Mouse (Mus musculus) intestine, postnatal 0 days (tissue): ENCODE data around the gene Aars2. TPM values are rescaled to one million over a fixed set of nuclear protein-coding genes. Genes with fewer than 3 reads are reported as not detected.
A peak's percentile ranks its signal among the peaks of the same experiment; 100 is the strongest.

ENCODE experiments used
- ATAC-seq: fragments of 200-750 bp; cut with Nextera tagmentation; 2 replicates; pipeline ENCODE4 v1.8.0; 2017; ENCODE audit warnings: mild to moderate bottlenecking, moderate TSS enrichment, moderate library complexity
- H3K27ac ChIP-seq: fragments of 300-500 bp; sonication (generic); 2 replicates; pipeline ENCODE4 v1.5.1; 2014; ENCODE audit warnings: mild to moderate bottlenecking, low read depth, low read length, moderate library complexity
- H3K27me3 ChIP-seq: fragments of 300-500 bp; sonication (generic); replicated peaks from 2 replicates; pipeline ENCODE4 v1.6.1; 2014; ENCODE audit warnings: low read length, mixed read lengths; ENCODE audit not compliant: control insufficient read depth, insufficient read depth
- H3K36me3 ChIP-seq: fragments of 300-500 bp; sonication (generic); 2 replicates; pipeline ENCODE4 v1.6.1; 2014; ENCODE audit warnings: mild to moderate bottlenecking, moderate library complexity; ENCODE audit not compliant: control insufficient read depth, insufficient read depth
- H3K4me1 ChIP-seq: fragments of 300-500 bp; sonication (generic); replicated peaks from 2 replicates; pipeline ENCODE4 v1.6.1; 2014; ENCODE audit warnings: antibody characterized with exemption, low read length, mixed read lengths; ENCODE audit not compliant: control insufficient read depth, insufficient read depth
- H3K4me2 ChIP-seq: fragments of 300-500 bp; sonication (generic); replicated peaks from 2 replicates; pipeline ENCODE4 v1.6.1; 2014; ENCODE audit warnings: low read depth, mild to moderate bottlenecking, moderate library complexity
- H3K4me3 ChIP-seq: fragments of 300-500 bp; sonication (generic); 2 replicates; pipeline ENCODE4 v1.5.1; 2014; ENCODE audit warnings: low read depth, low read length
- H3K9ac ChIP-seq: fragments of 300-500 bp; sonication (generic); 2 replicates; pipeline ENCODE4 v1.6.1; 2014; ENCODE audit warnings: mild to moderate bottlenecking, low read depth, low read length
- H3K9me3 ChIP-seq: fragments of 300-500 bp; sonication (generic); 2 replicates; pipeline ENCODE4 v1.6.1; 2016; ENCODE audit warnings: mixed run types; ENCODE audit not compliant: control insufficient read depth
- CTCF ChIP-seq: sonication (generic); IDR thresholded peaks from 2 replicates; pipeline ENCODE4 v1.5.1; 2016; ENCODE audit warnings: low read depth, mild to moderate bottlenecking, control low read depth, antibody characterized with exemption, moderate library complexity
- WGBS: fragments of 180-500 bp; shearing (Covaris S2); extraction: QIAGEN DNeasy Blood & Tissue Kit; methylation state at CpG from one replicate; pipeline ENCODE4 v1.1.7; 2014; 5-methylcytosine and 5-hydroxymethylcytosine counted together
- polyA plus RNA-seq: library from polyadenylated mRNA; unstranded; fragments of >200 nt; fragmentation: Nextera tagmentation; extraction: Ambion mirVana; gene quantifications from 2 replicates; pipeline ENCODE4 v1.2.1, GENCODE M21; 2015

Gene Aars2
- polyA plus RNA-seq, 1 experiment from 2014 or later, result 4.0 TPM

- peak; percentile 96 for TF ChIP-seq CTCF
- ATAC-seq, result peak; percentile 44; the same call in 1 of the 2 replicates
- H3K4me3 ChIP-seq, result no peak overlapping the region
- H3K27me3 ChIP-seq, result peaks cover 49% of the 10 kb centered on the region
- 2% methylated on average over 8 of the region's 8 CpGs for WGBS
- no peak overlapping the region for H3K27ac ChIP-seq
- H3K4me1 ChIP-seq, result peaks cover 3% of the 10 kb centered on the region; the same call in 1 of the 2 replicates
- no peak overlapping the region for H3K4me2 ChIP-seq
- no peaks in the 10 kb centered on the region for H3K9me3 ChIP-seq
- no peak overlapping the region for H3K9ac ChIP-seq
- H3K36me3 ChIP-seq, result no peaks in the 10 kb centered on the region; the same call in 1 of the 2 replicates
These were observed 45.3 kb downstream of the Aars2 start for GRCm38 (mm10) chr17:45551816-45552451.

- ATAC-seq, result no peak
- Histone ChIP-seq H3K9me3 (no peaks in the 10 kb centered on the region), H3K27me3 (peaks cover 38% of the 10 kb centered on the region), H3K27ac (no peak overlapping the region), H3K4me2 (no peak overlapping the region), H3K4me1 (peaks cover 3% of the 10 kb centered on the region; the same call in 1 of the 2 replicates), H3K36me3 (no peaks in the 10 kb centered on the region), H3K4me3 (no peak overlapping the region), H3K9ac (no peak overlapping the region)
- no peak for TF ChIP-seq CTCF
- 79% methylated on average over 3 of the region's 3 CpGs for WGBS
These were observed 46.4 kb downstream of the Aars2 start for GRCm38 (mm10) chr17:45553065-45553464.

- Histone ChIP-seq H3K27me3 (peaks cover 24% of the 10 kb centered on the region), H3K27ac (no peak overlapping the region), H3K9ac (no peak overlapping the region), H3K4me2 (no peak overlapping the region), H3K36me3 (peaks cover 3% of the 10 kb centered on the region; the same call in 1 of the 2 replicates), H3K4me3 (no peak overlapping the region), H3K4me1 (peaks cover 3% of the 10 kb centered on the region; the same call in 1 of the 2 replicates), H3K9me3 (no peaks in the 10 kb centered on the region)
- WGBS, result 41% methylated on average over 1 of the region's 1 CpGs
- no peak for ATAC-seq
- TF ChIP-seq CTCF, result no peak
These were observed 47.8 kb downstream of the Aars2 start for GRCm38 (mm10) chr17:45554420-45554819.

- H3K4me1 ChIP-seq, result peaks cover 3% of the 10 kb centered on the region; the same call in 1 of the 2 replicates
- H3K27ac ChIP-seq, result no peak within 1 kb of the TSS
- ATAC-seq, result peak; percentile 81
- peak within 1 kb of the TSS; percentile 65 for H3K4me3 ChIP-seq
- peak within 1 kb of the TSS; percentile 62 for H3K9ac ChIP-seq
- H3K9me3 ChIP-seq, result no peaks in the 10 kb centered on the region
- 0 out of 2 replicates have a peak, but pooled peaks have one; percentile 0 for TF ChIP-seq CTCF
- peaks cover 9% of the 10 kb centered on the region; the same call in 1 of the 2 replicates for H3K36me3 ChIP-seq
- under 1% methylated on average over 45 of the region's 45 CpGs for WGBS
- peak within 1 kb of the TSS; percentile 94 for H3K4me2 ChIP-seq
- H3K27me3 ChIP-seq, result peaks cover 16% of the 10 kb centered on the region
These were observed 48.9 kb downstream of the Aars2 start, which contains the start of gene Nfkbie for GRCm38 (mm10) chr17:45555452-45556106. Nfkbie (plus strand) TSS chr17:45555703.

- Histone ChIP-seq H3K9ac (peak overlapping the region; percentile 62), H3K4me2 (peak overlapping the region; percentile 94), H3K4me3 (peak overlapping the region; percentile 65), H3K9me3 (no peaks in the 10 kb centered on the region), H3K4me1 (peaks cover 3% of the 10 kb centered on the region; the same call in 1 of the 2 replicates), H3K27me3 (peaks cover 11% of the 10 kb centered on the region), H3K27ac (no peak overlapping the region), H3K36me3 (peaks cover 9% of the 10 kb centered on the region; the same call in 1 of the 2 replicates)
- no peak for TF ChIP-seq CTCF
- ATAC-seq, result no peak
- WGBS, result 4% methylated on average over 14 of the region's 14 CpGs
These were observed 49.5 kb downstream of the Aars2 start for GRCm38 (mm10) chr17:45556107-45556489.
